Mouse (Mus musculus) erythroid progenitor cell, adult 5-6 weeks (primary cell): Measurements from ENCODE around the gene Bcas3. TPM values are rescaled to one million over a fixed set of nuclear protein-coding genes. Genes with fewer than 3 reads are reported as not detected.
A peak's percentile ranks its signal among the peaks of the same experiment; 100 is the strongest.

ENCODE experiments used
- ATAC-seq: replicated peaks from 2 replicates; pipeline ENCODE4 v1.8.0; 2016; ENCODE audit warnings: moderate number of reproducible peaks, mild to moderate bottlenecking, moderate TSS enrichment, inconsistent platforms; ENCODE audit not compliant: poor library complexity, low FRiP score, severe bottlenecking
- total RNA-seq, 2 experiments: library from RNA; stranded (forward) in 1 of 2; stranded (reverse) in 1 of 2; fragments of 150-400 nt in 1 of 2; fragments of 186-747, 209-891 nt in 1 of 2; gene quantifications; 2 replicates each; pipeline versions ENCODE4 v1.2.3 to v1.2.4; 2015 to 2017; ENCODE audit warnings: low replicate concordance in 2 of 2

Bcas3 gene
- total RNA-seq, 2 experiments from 2014 or later: 35.8 to 60.8 TPM

- ATAC-seq: peak; percentile 75
Measured at GRCm38 (mm10) chr11:85844144-85844965, 491.4 kb downstream of the Bcas3 start.

- no peak for ATAC-seq
Measured at GRCm38 (mm10) chr11:85844971-85845370, 492.0 kb downstream of the Bcas3 start.

- no peak for ATAC-seq
Measured at GRCm38 (mm10) chr11:85845921-85846320, 493.0 kb downstream of the Bcas3 start.

GRCm38 (mm10) chr11:85846509-85846908 is 493.5 kb downstream of the Bcas3 start:
- no peak for ATAC-seq

GRCm38 (mm10) chr11:85849037-85849436 is 496.1 kb downstream of the Bcas3 start:
- peak; percentile 47 for ATAC-seq

GRCm38 (mm10) chr11:85850233-85850632 is 497.3 kb downstream of the Bcas3 start, which contains the start of gene Gm11444:
TSS of gene Gm11444 (minus strand) at chr11:85850333.
- no peak for ATAC-seq

- ATAC-seq: no peak
Measured at GRCm38 (mm10) chr11:85850758-85851157, 497.8 kb downstream of the Bcas3 start.

- ATAC-seq: no peak
Measured at GRCm38 (mm10) chr11:85857997-85858698, 505.2 kb downstream of the Bcas3 start.

- no peak for ATAC-seq
Measured at GRCm38 (mm10) chr11:85864363-85864762, 511.4 kb downstream of the Bcas3 start.

Other genes starting within 250 kb of the Bcas3 start
- gene Usp32, start 213.0 kb upstream of the Bcas3 start, total RNA-seq (2015; ENCODE audit: low replicate concordance): 248 and 268 TPM in 2 replicates
- 357 and 586 TPM in 2 replicates for gene Usp32, start 213.0 kb upstream of the Bcas3 start, total RNA-seq (2017; ENCODE audit: low replicate concordance)
- 6.5 TPM in 1 of 2 replicates, not detected in the other for gene 1700125H20Rik, start 182.8 kb upstream of the Bcas3 start, total RNA-seq (2015; ENCODE audit: low replicate concordance)
- not detected in 2 replicates for gene 1700125H20Rik, start 182.8 kb upstream of the Bcas3 start, total RNA-seq (2017; ENCODE audit: low replicate concordance)
- 9.7 and 12.2 TPM in 2 replicates for gene Appbp2, start 118.0 kb upstream of the Bcas3 start, total RNA-seq (2015; ENCODE audit: low replicate concordance)
- gene Appbp2, start 118.0 kb upstream of the Bcas3 start, total RNA-seq (2017; ENCODE audit: low replicate concordance): 8.2 and 10.3 TPM in 2 replicates
- gene Ppm1d, start 41.9 kb upstream of the Bcas3 start, total RNA-seq (2015; ENCODE audit: low replicate concordance): 96.6 and 112 TPM in 2 replicates
- gene Ppm1d, start 41.9 kb upstream of the Bcas3 start, total RNA-seq (2017; ENCODE audit: low replicate concordance): 62.0 and 77.3 TPM in 2 replicates